Mouse (Mus musculus) left cerebral cortex, postnatal 25 days (tissue): Measurements from ENCODE around the gene Narfl. TPM values are rescaled to one million over a fixed set of nuclear protein-coding genes. Genes with fewer than 3 reads are reported as not detected.
A peak's percentile ranks its signal among the peaks of the same experiment; 100 is the strongest.

ENCODE experiments used
- DNase-seq, 2 experiments: peaks; one replicate each; pipeline ENCODE4 v3.0.0; 2022; ENCODE audit warnings: low spot score in 2 of 2, mixed read lengths in 1 of 2
- intact Hi-C: fragments of 180-260 bp; cut with DNase I; formaldehyde crosslinking; loops from one replicate; pipeline ENCODE4 v1.15.1; 2025
- microRNA-seq, 2 experiments: library from miRNA; unstranded; fragments of <30 nt; microRNA quantifications; one replicate each; pipeline ENCODE4 v1.2.0; 2022
- total RNA-seq, 2 experiments: library from RNA; stranded (reverse); gene quantifications; 2 replicates each; pipeline ENCODE4 v1.2.3; 2021

Narfl gene
- total RNA-seq, 2 experiments from 2014 or later = 33.4 to 34.4 TPM

- no peak for DNase-seq
- intact Hi-C loops = loop anchor here (2.0 kb wide), 1 partner anchor 41 kb away; the partner anchor contains the start of gene Haghl
Observed at GRCm38 (mm10) chr17:25825311-25825710, 51.7 kb downstream of the Narfl start.

GRCm38 (mm10) chr17:25825984-25826570 lies 52.5 kb downstream of the Narfl start:
- DNase-seq = no peak
- intact Hi-C loops = loop anchor here (2.0 kb wide), 1 partner anchor 41 kb away; the partner anchor contains the start of gene Haghl

DNA sequence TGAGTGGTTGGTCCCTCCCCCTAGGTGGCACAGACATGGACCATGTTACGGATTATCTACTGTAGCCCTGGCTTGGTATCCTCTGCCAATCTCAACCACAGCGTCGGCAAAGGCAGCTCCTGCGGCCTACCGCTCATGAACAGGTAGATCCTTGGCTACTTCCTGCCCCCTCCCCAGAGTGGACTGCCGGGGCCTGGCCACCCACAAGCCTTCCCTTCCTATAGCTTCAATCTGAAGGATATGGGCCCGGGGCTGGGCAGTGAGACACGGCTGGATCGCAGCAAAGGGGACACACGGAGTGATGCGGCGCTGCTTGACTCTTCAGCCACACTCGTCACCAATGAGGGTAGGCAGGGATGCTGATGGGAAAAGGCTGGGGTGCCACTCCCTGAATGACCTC lies 53.4 kb downstream of the Narfl start:
- intact Hi-C loops = no loop called here
- DNase-seq = no peak

DNA sequence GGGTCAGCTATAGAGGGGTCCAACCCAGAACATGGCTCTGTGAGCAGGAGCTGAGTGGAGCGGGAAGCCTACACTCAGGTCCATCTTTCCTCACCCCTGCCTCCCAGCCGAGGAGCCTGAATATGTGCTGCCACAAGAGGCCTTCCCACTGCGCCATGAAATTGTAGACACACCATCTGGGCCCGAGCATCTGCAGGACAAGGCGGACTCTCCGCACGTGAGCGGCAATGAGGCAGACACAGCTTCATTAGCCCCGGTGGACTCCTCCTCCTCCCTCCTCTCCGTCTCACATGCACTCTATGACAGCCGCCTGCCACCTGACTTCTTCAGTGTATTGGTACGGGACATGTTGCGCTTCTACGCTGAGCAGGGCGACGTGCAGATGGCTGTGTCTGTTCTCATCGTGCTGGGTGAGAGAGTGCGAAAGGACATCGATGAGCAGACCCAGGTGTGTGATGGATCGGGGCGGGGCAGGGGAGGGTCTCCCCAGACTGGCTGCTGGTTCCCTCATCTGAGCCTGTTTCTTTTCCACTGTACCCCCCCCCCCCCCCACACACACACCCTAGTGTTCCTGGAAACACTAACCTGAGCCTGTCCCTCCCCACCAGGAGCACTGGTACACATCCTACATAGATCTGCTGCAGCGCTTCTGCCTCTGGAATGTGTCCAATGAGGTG lies 54.1 kb downstream of the Narfl start:
- no peak for DNase-seq
- intact Hi-C loops = no loop called here

GRCm38 (mm10) chr17:25828223-25828594 lies 54.6 kb downstream of the Narfl start:
- DNase-seq = no peak
- intact Hi-C loops = no loop called here

- peak; percentile 90 to 92 for DNase-seq
- intact Hi-C loops = no loop called here
Observed at GRCm38 (mm10) chr17:25828712-25829557, 55.4 kb downstream of the Narfl start, which contains the start of gene Jmjd8. TSS of gene Jmjd8 (plus strand) at chr17:25828867.

GRCm38 (mm10) chr17:25829558-25830017 lies 56.0 kb downstream of the Narfl start:
- intact Hi-C loops = no loop called here
- DNase-seq = no peak

DNA sequence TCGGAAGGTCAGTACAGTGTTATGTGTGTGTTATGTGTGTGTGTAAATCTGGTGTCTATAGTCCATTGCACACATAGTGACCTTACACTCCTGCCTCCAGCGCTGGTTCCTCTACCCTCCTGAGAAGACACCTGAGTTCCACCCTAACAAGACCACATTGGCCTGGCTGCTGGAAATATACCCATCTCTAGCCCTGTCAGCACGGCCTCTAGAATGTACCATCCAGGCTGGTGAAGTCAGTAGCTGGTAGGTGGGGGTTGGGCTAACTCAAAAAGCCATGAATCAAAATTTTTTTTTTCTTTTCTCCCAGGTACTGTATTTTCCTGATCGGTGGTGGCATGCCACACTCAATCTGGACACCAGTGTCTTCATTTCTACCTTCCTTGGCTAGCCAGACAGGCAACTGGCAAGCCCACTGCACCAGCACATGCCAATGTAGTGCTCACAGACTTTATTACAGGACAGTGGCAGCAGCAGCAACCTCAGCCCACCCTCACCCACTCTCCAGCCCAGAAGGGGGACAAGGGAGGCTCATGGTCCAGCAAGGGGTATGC lies 56.7 kb downstream of the Narfl start:
- intact Hi-C loops = no loop called here

DNA sequence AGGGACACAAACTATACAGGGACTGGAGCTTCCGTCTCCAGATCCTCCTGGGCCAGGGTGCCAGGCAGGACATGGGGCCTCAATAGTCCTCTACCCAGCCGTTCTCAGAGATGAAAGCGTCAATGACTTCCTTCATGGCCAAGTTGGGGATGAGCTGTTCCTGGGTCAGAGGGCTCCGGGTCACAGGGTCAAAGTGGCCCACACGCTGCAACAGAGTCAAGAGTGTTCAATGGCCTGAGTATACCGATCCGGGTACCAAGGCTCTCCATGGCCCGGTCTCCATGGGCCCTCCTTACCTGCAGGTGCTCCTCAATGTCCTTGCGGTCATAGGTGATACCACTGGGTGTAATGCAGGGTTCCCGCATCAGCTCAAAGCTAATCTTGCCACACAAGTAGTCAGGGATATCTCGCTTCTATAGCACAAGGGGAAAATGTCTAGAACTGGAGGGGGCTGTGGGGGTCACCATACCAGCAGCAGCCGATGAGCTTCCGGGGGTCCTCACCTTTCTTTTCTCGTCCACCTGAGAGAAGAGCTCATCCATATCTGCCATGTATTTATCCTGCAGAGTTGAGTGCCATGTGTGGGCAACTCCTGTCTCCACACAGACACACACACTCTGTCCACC lies 57.3 kb downstream of the Narfl start:
- intact Hi-C loops = no loop called here
- DNase-seq = no peak

More for the DNA sequence above, 56.7 kb downstream of the Narfl start:
- no peak for DNase-seq

GRCm38 (mm10) chr17:25831451-25832281 lies 58.1 kb downstream of the Narfl start:
- intact Hi-C loops = no loop called here
- DNase-seq = no peak

GRCm38 (mm10) chr17:25832436-25833290 lies 59.1 kb downstream of the Narfl start:
- peak; percentile 98 to 99 for DNase-seq
- intact Hi-C loops = no loop called here

Small RNAs within 50 kb of the gene (microRNA-seq; reads per million reads assigned to microRNA genes)
- 0 reads per million in 2 experiments for gene Gm25083
- 3.4 to 5.0 reads per million in 2 experiments for gene Mir3082
- 0.99 to 3.4 reads per million in 2 experiments for gene Mir6966

Other genes starting within 250 kb of the Narfl start
- gene Sox8, start 203.1 kb upstream of the Narfl start, total RNA-seq = 10 to 100 TPM; 52.1 to 55.3 TPM
- gene Lmf1, start 194.7 kb upstream of the Narfl start, total RNA-seq = 10 to 100 TPM; 20.4 to 23.7 TPM
- gene Gng13, start 56.6 kb upstream of the Narfl start, total RNA-seq = 100 to 1,000 TPM; 176 to 196 TPM
- gene Chtf18, start 46.4 kb upstream of the Narfl start, total RNA-seq = 1 to 10 TPM; 2.4 to 3.0 TPM
- gene Rpusd1, start 46.1 kb upstream of the Narfl start, total RNA-seq = 10 to 100 TPM; 46.9 to 48.7 TPM
- under 1 TPM in 1 of 2 experiments, not detected in 1; 0.25 TPM for gene Mslnl, start 37.7 kb upstream of the Narfl start, total RNA-seq
- gene Msln, start 19.4 kb upstream of the Narfl start, total RNA-seq = 1 to 10 TPM; 2.2 to 3.8 TPM
- gene Haghl, start 11.9 kb downstream of the Narfl start, total RNA-seq = 100 to 1,000 TPM; 109 to 122 TPM
- under 1 TPM in 1 of 2 experiments, not detected in 1; 0.21 TPM for gene Ccdc78, start 12.8 kb downstream of the Narfl start, total RNA-seq
- gene Fam173a, start 19.1 kb downstream of the Narfl start, total RNA-seq = 10 to 100 TPM; 79.7 to 82.2 TPM
- gene AC134908.4, start 21.9 kb downstream of the Narfl start, total RNA-seq = 1 to 10 TPM in 1 of 2 experiments, not detected in 1; 1.0 TPM
- 10 to 100 TPM; 72.5 to 86.7 TPM for gene Metrn, start 23.4 kb downstream of the Narfl start, total RNA-seq
- gene Fbxl16, start 35.3 kb downstream of the Narfl start, total RNA-seq = 100 to 1,000 TPM; 648 to 673 TPM
- 10 to 100 TPM; 25.1 to 25.4 TPM for gene Wdr24, start 49.9 kb downstream of the Narfl start, total RNA-seq
- gene Jmjd8, start 55.1 kb downstream of the Narfl start, total RNA-seq = 10 to 100 TPM; 55.9 to 57.6 TPM
- 100 to 1,000 TPM; 171 to 173 TPM for gene Stub1, start 59.6 kb downstream of the Narfl start, total RNA-seq
- gene Rhbdl1, start 63.5 kb downstream of the Narfl start, total RNA-seq = 10 to 100 TPM; 59.0 to 59.7 TPM
- 10 to 100 TPM; 23.0 to 25.2 TPM for gene Gm20683, start 68.0 kb downstream of the Narfl start, total RNA-seq
- 10 to 100 TPM; 76.9 to 84.4 TPM for gene Rhot2, start 71.1 kb downstream of the Narfl start, total RNA-seq
- 10 to 100 TPM; 29.8 to 31.4 TPM for gene Wdr90, start 87.7 kb downstream of the Narfl start, total RNA-seq
- 10 to 100 TPM; 21.1 to 22.2 TPM for gene Mcrip2, start 95.0 kb downstream of the Narfl start, total RNA-seq
- gene Mettl26, start 101.3 kb downstream of the Narfl start, total RNA-seq = 10 to 100 TPM; 34.8 to 38.1 TPM
- gene Wfikkn1, start 107.1 kb downstream of the Narfl start, total RNA-seq = 1 to 10 TPM; 1.3 to 2.5 TPM
- 10 to 100 TPM; 46.7 to 50.9 TPM for gene Rab40c, start 146.0 kb downstream of the Narfl start, total RNA-seq
- gene Pigq, start 171.2 kb downstream of the Narfl start, total RNA-seq = 100 to 1,000 TPM; 116 to 118 TPM
- gene Nhlrc4, start 171.2 kb downstream of the Narfl start, total RNA-seq = not detected
- gene A930017K11Rik, start 178.8 kb downstream of the Narfl start, total RNA-seq = under 1 TPM in 1 of 2 experiments, not detected in 1; 0.23 TPM
- 10 to 100 TPM; 47.0 to 51.6 TPM for gene Capn15, start 212.0 kb downstream of the Narfl start, total RNA-seq